Mouse (Mus musculus) midbrain, embryonic 14.5 days (tissue): Measurements from ENCODE around the gene Hcn2. TPM values are rescaled to one million over a fixed set of nuclear protein-coding genes. Genes with fewer than 3 reads are reported as not detected.
A peak's percentile ranks its signal among the peaks of the same experiment; 100 is the strongest.

ENCODE experiments used
- ATAC-seq: fragments of 200-750 bp; cut with Nextera tagmentation; 2 replicates; pipeline ENCODE4 v1.8.0; 2017; ENCODE audit warnings: moderate number of reproducible peaks, moderate library complexity; ENCODE audit not compliant: low FRiP score, low TSS enrichment
- DNase-seq: peaks from one replicate; pipeline ENCODE4 v3.0.0-alpha.2; 2015
- H3K27ac ChIP-seq: fragments of 300-500 bp; sonication (generic); replicated peaks from 2 replicates; pipeline ENCODE4 v1.5.1; 2014; ENCODE audit warnings: mild to moderate bottlenecking, low read depth, low read length, moderate library complexity
- H3K27me3 ChIP-seq: fragments of 300-500 bp; sonication (generic); 2 replicates; pipeline ENCODE4 v1.6.1; 2014; ENCODE audit warnings: low read length, control low read depth, mixed read lengths; ENCODE audit not compliant: control insufficient read depth, insufficient read depth
- H3K36me3 ChIP-seq: fragments of 300-500 bp; sonication (generic); 2 replicates; pipeline ENCODE4 v1.6.1; 2014; ENCODE audit warnings: low read length, control low read depth; ENCODE audit not compliant: control insufficient read depth, insufficient read depth
- H3K4me1 ChIP-seq: fragments of 300-500 bp; sonication (generic); 2 replicates; pipeline ENCODE4 v1.6.1; 2014; ENCODE audit warnings: mild to moderate bottlenecking, antibody characterized with exemption, low read length, control low read depth; ENCODE audit not compliant: control insufficient read depth, insufficient read depth
- H3K4me2 ChIP-seq: fragments of 300-500 bp; sonication (generic); 2 replicates; pipeline ENCODE4 v1.6.1; 2014; ENCODE audit warnings: mild to moderate bottlenecking, low read length, moderate library complexity
- H3K4me3 ChIP-seq: fragments of 300-500 bp; sonication (generic); replicated peaks from 2 replicates; pipeline ENCODE4 v1.5.1; 2014; ENCODE audit warnings: low read depth, low read length
- H3K9ac ChIP-seq: fragments of 300-500 bp; sonication (generic); replicated peaks from 2 replicates; pipeline ENCODE4 v1.6.1; 2014; ENCODE audit warnings: mild to moderate bottlenecking, low read length, moderate library complexity
- H3K9me3 ChIP-seq: fragments of 300-500 bp; sonication (generic); 2 replicates; pipeline ENCODE4 v1.6.1; 2016; ENCODE audit warnings: low read length, control low read depth, mixed read lengths; ENCODE audit not compliant: control insufficient read depth
- WGBS: fragments of 180-500 bp; shearing (Covaris S2); extraction: QIAGEN DNeasy Blood & Tissue Kit; methylation state at CpG from one replicate; pipeline ENCODE4 v1.1.7; 2014; 5-methylcytosine and 5-hydroxymethylcytosine counted together
- polyA plus RNA-seq: library from polyadenylated mRNA; unstranded; fragments of >200 nt; fragmentation: Nextera tagmentation; extraction: Ambion mirVana; gene quantifications from 2 replicates; pipeline ENCODE4 v1.2.1, GENCODE M21; 2014

Hcn2 gene
- polyA plus RNA-seq, 1 experiment from 2014 or later: 0.89 TPM

DNA sequence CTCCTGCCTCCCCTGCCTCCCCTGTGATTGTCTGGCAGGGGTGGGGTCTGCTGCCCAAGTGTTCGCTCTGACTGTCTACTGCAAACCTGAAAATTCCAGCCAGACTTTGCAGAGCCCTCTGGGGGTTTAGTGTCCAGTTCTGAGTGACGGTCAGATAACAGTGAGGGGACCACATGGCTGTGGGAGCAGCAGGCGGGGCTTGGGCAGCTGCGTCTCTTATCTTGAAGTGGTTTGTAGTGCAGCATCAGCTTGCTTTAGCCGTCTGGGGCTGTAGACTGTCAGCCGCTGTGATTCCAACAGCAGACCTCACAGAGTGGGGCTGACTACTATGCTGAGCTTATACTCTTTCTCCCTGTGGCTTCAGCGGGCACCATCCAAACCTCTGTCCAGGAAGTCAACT, 7.1 kb upstream of the Hcn2 start:
- no peak for ATAC-seq
- no peak overlapping the region for H3K9ac ChIP-seq
- WGBS: 83% methylated on average over 7 of the region's 7 CpGs
- no peak for DNase-seq
- no peak overlapping the region for H3K27ac ChIP-seq
- H3K4me1 ChIP-seq: peaks cover 26% of the 10 kb centered on the region
- peaks cover 38% of the 10 kb centered on the region for H3K36me3 ChIP-seq
- no peaks in the 10 kb centered on the region for H3K9me3 ChIP-seq
- no peak overlapping the region for H3K4me3 ChIP-seq
- H3K27me3 ChIP-seq: no peaks in the 10 kb centered on the region
- no peak overlapping the region for H3K4me2 ChIP-seq

DNA sequence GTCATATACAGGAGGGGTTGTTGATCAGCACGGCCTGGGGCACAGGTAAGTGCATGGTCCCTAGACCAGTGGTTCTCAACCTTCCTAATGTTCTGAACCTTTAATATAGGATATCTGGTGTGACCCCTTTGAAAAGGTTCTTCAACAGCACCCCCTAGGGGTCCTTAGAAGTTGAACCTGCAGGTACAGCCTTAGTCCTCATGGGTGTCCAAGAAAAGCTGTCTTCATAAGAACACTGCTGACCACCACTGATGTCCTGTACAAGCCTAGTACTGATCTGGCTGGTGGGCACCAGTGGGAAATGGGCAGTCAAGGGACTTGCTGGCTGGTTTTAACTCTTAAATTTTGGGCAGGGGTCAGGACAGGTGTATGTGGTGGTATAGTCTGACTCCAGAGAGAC, 4.4 kb upstream of the Hcn2 start:
- ATAC-seq: 0 out of 2 replicates have a peak, but pooled peaks have one; percentile 21
- Histone ChIP-seq H3K4me1 (peaks cover 5% of the 10 kb centered on the region; the same call in 1 of the 2 replicates), H3K4me2 (no peak overlapping the region), H3K36me3 (peaks cover 38% of the 10 kb centered on the region), H3K9me3 (no peaks in the 10 kb centered on the region), H3K27ac (no peak overlapping the region), H3K4me3 (no peak overlapping the region), H3K9ac (no peak overlapping the region), H3K27me3 (peaks cover 22% of the 10 kb centered on the region)
- WGBS: 89% methylated on average over 1 of the region's 1 CpGs
- peak; percentile 28 for DNase-seq

GRCm38 (mm10) chr10:79712499-79713126, 3.8 kb upstream of the Hcn2 start:
- Histone ChIP-seq H3K9me3 (no peaks in the 10 kb centered on the region), H3K4me2 (no peak overlapping the region), H3K9ac (no peak overlapping the region), H3K27me3 (peaks cover 27% of the 10 kb centered on the region), H3K36me3 (peaks cover 38% of the 10 kb centered on the region), H3K27ac (no peak overlapping the region), H3K4me1 (0 out of 2 replicates have a peak, but pooled peaks cover under 1% of the 10 kb centered on the region), H3K4me3 (no peak overlapping the region)
- WGBS: 10% methylated on average over 4 of the region's 6 CpGs
- peak; percentile 87 for DNase-seq
- 0 out of 2 replicates have a peak, but pooled peaks have one; percentile 17 for ATAC-seq

- Histone ChIP-seq H3K9ac (no peak overlapping the region), H3K27me3 (peaks cover 33% of the 10 kb centered on the region), H3K36me3 (peaks cover 38% of the 10 kb centered on the region), H3K4me2 (no peak overlapping the region), H3K4me1 (0 out of 2 replicates have a peak, but pooled peaks cover 2% of the 10 kb centered on the region), H3K4me3 (no peak overlapping the region), H3K27ac (no peak overlapping the region), H3K9me3 (no peaks in the 10 kb centered on the region)
- DNase-seq (no peak), ATAC-seq (no peak)
- 47% methylated on average over 1 of the region's 1 CpGs for WGBS
Observed at GRCm38 (mm10) chr10:79713163-79713562, 3.3 kb upstream of the Hcn2 start.

DNA sequence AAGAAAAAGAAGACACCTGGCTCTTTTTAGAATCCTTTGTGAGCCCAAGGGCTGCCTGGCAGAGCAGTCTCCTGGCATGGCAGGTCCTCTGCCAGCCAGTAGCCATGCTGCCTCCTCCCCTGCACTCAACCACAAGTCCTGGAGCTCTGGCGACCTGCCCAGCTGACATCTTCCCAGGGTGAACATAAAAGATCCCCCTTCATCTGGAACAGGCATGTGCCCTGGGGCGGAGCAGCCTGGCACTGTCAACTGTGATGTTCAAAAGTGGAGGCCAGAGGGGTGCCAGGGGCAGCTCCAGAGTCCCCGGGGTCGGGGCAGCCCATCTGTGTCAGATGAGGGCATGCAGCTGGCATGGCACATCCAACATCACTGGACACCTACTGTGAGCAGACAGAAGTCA, 1.4 kb upstream of the Hcn2 start:
- H3K9ac ChIP-seq: no peak overlapping the region
- H3K36me3 ChIP-seq: peaks cover 22% of the 10 kb centered on the region
- peaks cover 49% of the 10 kb centered on the region for H3K27me3 ChIP-seq
- H3K4me2 ChIP-seq: no peak overlapping the region
- H3K9me3 ChIP-seq: no peaks in the 10 kb centered on the region
- H3K4me1 ChIP-seq: 0 out of 2 replicates have a peak, but pooled peaks cover 2% of the 10 kb centered on the region
- DNase-seq: no peak
- ATAC-seq: no peak
- WGBS: 57% methylated on average over 4 of the region's 4 CpGs
- no peak overlapping the region for H3K4me3 ChIP-seq
- no peak overlapping the region for H3K27ac ChIP-seq

GRCm38 (mm10) chr10:79716988-79717355, 538 bp downstream of the Hcn2 start:
- H3K27ac ChIP-seq: 0 out of 2 replicates have a peak overlapping the region, but pooled peaks have one; percentile 13

GRCm38 (mm10) chr10:79717640-79718357, 1.4 kb downstream of the Hcn2 start:
- no peak overlapping the region for H3K27ac ChIP-seq
- peaks cover 49% of the 10 kb centered on the region for H3K27me3 ChIP-seq
- H3K9ac ChIP-seq: peak overlapping the region; percentile 70; the same call in 1 of the 2 replicates
- peak; percentile 65 for DNase-seq
- no peaks in the 10 kb centered on the region for H3K9me3 ChIP-seq
- H3K4me2 ChIP-seq: peak overlapping the region; percentile 84
- peak overlapping the region; percentile 57 for H3K4me3 ChIP-seq
- ATAC-seq: no peak
- H3K36me3 ChIP-seq: no peaks in the 10 kb centered on the region
- H3K4me1 ChIP-seq: 0 out of 2 replicates have a peak, but pooled peaks cover 2% of the 10 kb centered on the region
- WGBS: 3% methylated on average over 43 of the region's 43 CpGs

More at GRCm38 (mm10) chr10:79716988-79717355, 538 bp downstream of the Hcn2 start:
- H3K36me3 ChIP-seq: peaks cover 2% of the 10 kb centered on the region
- ATAC-seq: peak; percentile 12
- peak overlapping the region; percentile 84 for H3K4me2 ChIP-seq
- H3K27me3 ChIP-seq: peaks cover 49% of the 10 kb centered on the region
- peak overlapping the region; percentile 57 for H3K4me3 ChIP-seq
- no peaks in the 10 kb centered on the region for H3K9me3 ChIP-seq
- peak overlapping the region; percentile 70 for H3K9ac ChIP-seq
- WGBS: 0% methylated on average over 32 of the region's 44 CpGs
- 0 out of 2 replicates have a peak, but pooled peaks cover 2% of the 10 kb centered on the region for H3K4me1 ChIP-seq
- DNase-seq: peak; percentile 64

DNA sequence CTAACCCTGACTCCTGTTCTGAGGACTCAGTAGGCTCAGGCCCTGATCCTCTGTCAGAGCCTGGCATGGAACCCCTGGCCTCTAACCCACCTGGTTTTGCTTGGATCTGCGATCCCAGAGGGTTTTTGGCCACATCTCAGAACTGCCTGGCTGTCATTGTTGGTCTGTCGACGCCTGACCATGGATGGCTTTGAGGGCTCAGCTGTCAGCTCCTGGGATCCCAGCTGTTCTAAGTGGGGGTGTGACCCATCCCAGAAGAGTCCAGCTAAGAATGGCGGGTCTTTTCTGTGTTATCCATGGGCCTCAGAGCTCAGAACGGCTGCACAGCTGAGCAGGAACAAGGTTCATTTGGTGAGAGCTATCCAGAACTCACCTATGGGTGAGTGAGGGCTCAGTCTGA, 4.7 kb downstream of the Hcn2 start:
- no peak for DNase-seq
- peaks cover 34% of the 10 kb centered on the region for H3K27me3 ChIP-seq
- H3K4me2 ChIP-seq: no peak overlapping the region
- no peak overlapping the region for H3K9ac ChIP-seq
- 65% methylated on average over 5 of the region's 5 CpGs for WGBS
- H3K4me3 ChIP-seq: no peak overlapping the region
- 0 out of 2 replicates have a peak, but pooled peaks cover 2% of the 10 kb centered on the region for H3K4me1 ChIP-seq
- no peaks in the 10 kb centered on the region for H3K9me3 ChIP-seq
- H3K36me3 ChIP-seq: no peaks in the 10 kb centered on the region
- ATAC-seq: no peak
- no peak overlapping the region for H3K27ac ChIP-seq
